Mouse (Mus musculus): ENCODE data around the gene Dnpep.

Gene Dnpep

GRCm38 (mm10) chr1:75339337-75339736, 21.5 kb upstream of the Dnpep start:
- Histone ChIP-seq H3K4me3 (replicated peaks; ENCODE audit: low read length) (no peak overlapping the region), H3K27me3 (ENCODE audit: insufficient read depth, low read length) (peaks cover 4% of the 10 kb centered on the region; the same call in 1 of the 2 replicates), H3K9me3 (ENCODE audit: low read length) (no peaks in the 10 kb centered on the region), H3K4me1 (replicated peaks; ENCODE audit: low read depth, low read length) (peaks cover 28% of the 10 kb centered on the region), H3K36me3 (ENCODE audit: insufficient read depth, low read length) (no peaks in the 10 kb centered on the region)
- TF ChIP-seq CTCF (conservative IDR thresholded peaks at IDR 0.05; ENCODE audit: low read length), result no peak
- no peak for TF ChIP-seq NANOG (IDR thresholded peaks at IDR 0.05; ENCODE audit: borderline replicate concordance, low read length)
- no peak for TF ChIP-seq POU5F1 (IDR thresholded peaks at IDR 0.05; ENCODE audit: borderline replicate concordance, low read length)

GRCm38 (mm10) chr1:75338091-75338694, 20.4 kb upstream of the Dnpep start:
- Histone ChIP-seq H3K4me3 (replicated peaks; ENCODE audit: low read length) (no peak overlapping the region), H3K27me3 (ENCODE audit: insufficient read depth, low read length) (peaks cover 4% of the 10 kb centered on the region; the same call in 1 of the 2 replicates), H3K4me1 (replicated peaks; ENCODE audit: low read depth, low read length) (peaks cover 17% of the 10 kb centered on the region), H3K9me3 (ENCODE audit: low read length) (no peaks in the 10 kb centered on the region), H3K36me3 (ENCODE audit: insufficient read depth, low read length) (no peaks in the 10 kb centered on the region)
- TF ChIP-seq NANOG (IDR thresholded peaks at IDR 0.05; ENCODE audit: borderline replicate concordance, low read length), result no peak
- TF ChIP-seq CTCF (conservative IDR thresholded peaks at IDR 0.05; ENCODE audit: low read length), result no peak
- TF ChIP-seq POU5F1 (IDR thresholded peaks at IDR 0.05; ENCODE audit: borderline replicate concordance, low read length), result no peak

- TF ChIP-seq NANOG (IDR thresholded peaks at IDR 0.05; ENCODE audit: borderline replicate concordance, low read length), result no peak
- TF ChIP-seq CTCF (conservative IDR thresholded peaks at IDR 0.05; ENCODE audit: low read length), result no peak
- no peaks in the 10 kb centered on the region for H3K9me3 ChIP-seq (ENCODE audit: low read length)
Measured at GRCm38 (mm10) chr1:75337097-75337496, 19.3 kb upstream of the Dnpep start.

GRCm38 (mm10) chr1:75336461-75336860, 18.7 kb upstream of the Dnpep start:
- no peaks in the 10 kb centered on the region for H3K36me3 ChIP-seq (ENCODE audit: insufficient read depth, low read length)
- TF ChIP-seq CTCF (conservative IDR thresholded peaks at IDR 0.05; ENCODE audit: low read length) (no peak), POU5F1 (IDR thresholded peaks at IDR 0.05; ENCODE audit: borderline replicate concordance, low read length) (no peak), NANOG (IDR thresholded peaks at IDR 0.05; ENCODE audit: borderline replicate concordance, low read length) (no peak)
- H3K27me3 ChIP-seq (ENCODE audit: insufficient read depth, low read length), result peaks cover 4% of the 10 kb centered on the region; the same call in 1 of the 2 replicates
- H3K4me3 ChIP-seq (replicated peaks; ENCODE audit: low read length), result no peak overlapping the region
- no peaks in the 10 kb centered on the region for H3K9me3 ChIP-seq (ENCODE audit: low read length)
- H3K4me1 ChIP-seq (replicated peaks; ENCODE audit: low read depth, low read length), result peaks cover 8% of the 10 kb centered on the region; the same call in 1 of the 2 replicates

More at GRCm38 (mm10) chr1:75337097-75337496, 19.3 kb upstream of the Dnpep start:
- H3K27me3 ChIP-seq (ENCODE audit: insufficient read depth, low read length), result peaks cover 4% of the 10 kb centered on the region; the same call in 1 of the 2 replicates
- no peak overlapping the region for H3K4me3 ChIP-seq (replicated peaks; ENCODE audit: low read length)
- H3K36me3 ChIP-seq (ENCODE audit: insufficient read depth, low read length), result no peaks in the 10 kb centered on the region
- H3K4me1 ChIP-seq (replicated peaks; ENCODE audit: low read depth, low read length), result peaks cover 8% of the 10 kb centered on the region; the same call in 1 of the 2 replicates

DNA sequence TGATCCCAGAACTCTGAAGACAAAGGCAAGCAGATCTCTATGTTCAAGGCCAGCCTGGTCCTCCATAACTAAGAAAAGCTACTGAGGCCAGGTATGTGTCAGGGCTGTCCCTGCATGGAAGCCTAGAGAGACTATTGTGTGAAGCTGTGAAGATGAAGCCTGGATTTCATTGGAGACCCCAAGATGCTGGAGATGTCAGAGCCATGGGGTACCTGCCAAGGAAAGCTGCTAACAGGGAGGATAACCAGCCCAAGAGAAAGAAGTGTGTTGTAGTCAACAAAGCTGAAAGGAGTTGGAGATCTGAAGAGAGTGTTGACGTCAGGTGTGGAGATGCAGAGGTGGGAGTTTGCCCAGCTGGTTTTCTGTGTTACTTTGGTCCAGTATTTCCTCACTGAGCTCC, 13.5 kb upstream of the Dnpep start:
- Histone ChIP-seq H3K4me1 (replicated peaks; ENCODE audit: low read depth, low read length) (peaks cover 11% of the 10 kb centered on the region), H3K27me3 (ENCODE audit: insufficient read depth, low read length) (no peaks in the 10 kb centered on the region), H3K9me3 (ENCODE audit: low read length) (peaks cover 6% of the 10 kb centered on the region; the same call in 1 of the 2 replicates), H3K36me3 (ENCODE audit: insufficient read depth, low read length) (no peaks in the 10 kb centered on the region), H3K4me3 (replicated peaks; ENCODE audit: low read length) (no peak overlapping the region)
- TF ChIP-seq POU5F1 (IDR thresholded peaks at IDR 0.05; ENCODE audit: borderline replicate concordance, low read length) (no peak), NANOG (IDR thresholded peaks at IDR 0.05; ENCODE audit: borderline replicate concordance, low read length) (no peak), CTCF (conservative IDR thresholded peaks at IDR 0.05; ENCODE audit: low read length) (no peak)

DNA sequence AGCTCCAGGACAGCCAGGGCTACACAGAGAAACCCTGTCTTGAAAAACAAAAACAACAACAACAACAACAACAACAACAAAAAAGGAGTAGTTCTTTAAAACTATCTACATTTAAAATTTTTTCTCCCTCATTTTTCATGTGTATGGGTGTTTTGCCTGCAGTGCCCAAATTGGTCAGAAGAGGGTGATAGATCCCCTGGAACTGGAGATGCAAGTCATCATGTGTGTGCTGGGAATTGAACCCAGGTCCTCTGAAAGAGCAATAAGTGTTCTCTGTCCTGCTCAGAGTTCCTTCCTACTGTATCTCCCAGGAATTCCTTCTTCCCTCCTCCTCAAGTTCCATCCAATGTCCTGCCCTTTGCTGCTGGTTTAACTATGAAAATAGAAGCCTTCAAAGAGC, 9.7 kb upstream of the Dnpep start:
- Histone ChIP-seq H3K27me3 (ENCODE audit: insufficient read depth, low read length) (0 out of 2 replicates have a peak, but pooled peaks cover 4% of the 10 kb centered on the region), H3K4me1 (replicated peaks; ENCODE audit: low read depth, low read length) (peaks cover 11% of the 10 kb centered on the region), H3K9me3 (ENCODE audit: low read length) (peaks cover 6% of the 10 kb centered on the region; the same call in 1 of the 2 replicates), H3K36me3 (ENCODE audit: insufficient read depth, low read length) (no peaks in the 10 kb centered on the region), H3K4me3 (replicated peaks; ENCODE audit: low read length) (no peak overlapping the region)
- TF ChIP-seq NANOG (IDR thresholded peaks at IDR 0.05; ENCODE audit: borderline replicate concordance, low read length), result no peak
- TF ChIP-seq CTCF (conservative IDR thresholded peaks at IDR 0.05; ENCODE audit: low read length), result peak; percentile 28

DNA sequence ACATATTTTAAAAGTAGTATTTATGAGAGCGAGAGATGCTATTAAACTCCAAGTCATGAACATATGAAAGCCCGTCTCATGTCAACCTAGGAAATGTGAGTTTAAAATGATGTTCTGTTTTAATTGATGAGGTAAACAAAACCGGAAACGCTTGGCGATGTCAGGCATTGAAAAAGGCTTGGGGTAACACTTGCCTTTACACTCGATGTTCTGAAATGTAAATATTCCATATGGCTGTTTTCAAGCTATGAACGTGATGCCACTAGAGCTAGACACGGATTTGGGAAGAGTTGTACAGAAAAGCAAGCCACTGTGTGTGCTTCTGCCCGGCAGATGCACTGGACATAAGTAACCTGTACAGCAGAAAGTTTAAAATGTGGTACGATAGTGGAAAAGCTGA, 1.4 kb upstream of the Dnpep start:
- Histone ChIP-seq H3K9me3 (ENCODE audit: low read length) (no peaks in the 10 kb centered on the region), H3K27me3 (ENCODE audit: insufficient read depth, low read length) (0 out of 2 replicates have a peak, but pooled peaks cover 3% of the 10 kb centered on the region), H3K4me3 (replicated peaks; ENCODE audit: low read length) (no peak overlapping the region), H3K4me1 (replicated peaks; ENCODE audit: low read depth, low read length) (peaks cover 29% of the 10 kb centered on the region), H3K36me3 (ENCODE audit: insufficient read depth, low read length) (peaks cover 15% of the 10 kb centered on the region)
- TF ChIP-seq CTCF (conservative IDR thresholded peaks at IDR 0.05; ENCODE audit: low read length) (no peak), NANOG (IDR thresholded peaks at IDR 0.05; ENCODE audit: borderline replicate concordance, low read length) (no peak), POU5F1 (IDR thresholded peaks at IDR 0.05; ENCODE audit: borderline replicate concordance, low read length) (no peak)

DNA sequence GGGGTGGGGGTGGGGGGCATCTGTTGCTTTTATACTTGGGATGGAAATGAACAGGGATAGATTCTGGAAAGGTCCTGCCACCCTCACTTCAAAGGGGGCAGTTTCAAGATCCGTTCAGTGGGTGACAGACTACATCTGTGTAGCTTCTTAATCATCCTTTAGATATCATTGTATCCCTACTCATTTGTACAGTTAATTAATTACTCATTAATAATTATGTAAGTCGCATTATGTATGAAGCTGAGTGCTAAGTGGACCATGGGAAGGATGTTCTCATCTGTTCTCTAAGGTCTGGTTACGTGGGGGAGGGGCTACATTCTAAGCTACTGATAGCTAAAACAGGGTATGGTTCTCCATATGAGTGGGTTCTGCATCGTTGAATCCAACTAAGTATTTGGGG, 946 bp upstream of the Dnpep start:
- no peak for TF ChIP-seq NANOG (IDR thresholded peaks at IDR 0.05; ENCODE audit: borderline replicate concordance, low read length)
- TF ChIP-seq POU5F1 (IDR thresholded peaks at IDR 0.05; ENCODE audit: borderline replicate concordance, low read length), result no peak
- no peak for TF ChIP-seq CTCF (conservative IDR thresholded peaks at IDR 0.05; ENCODE audit: low read length)
- Histone ChIP-seq H3K4me3 (replicated peaks; ENCODE audit: low read length) (no peak overlapping the region), H3K9me3 (ENCODE audit: low read length) (no peaks in the 10 kb centered on the region), H3K36me3 (ENCODE audit: insufficient read depth, low read length) (peaks cover 19% of the 10 kb centered on the region), H3K4me1 (replicated peaks; ENCODE audit: low read depth, low read length) (peaks cover 29% of the 10 kb centered on the region), H3K27me3 (ENCODE audit: insufficient read depth, low read length) (no peaks in the 10 kb centered on the region)

- H3K27me3 ChIP-seq (ENCODE audit: insufficient read depth, low read length), result no peaks in the 10 kb centered on the region
- no peaks in the 10 kb centered on the region for H3K9me3 ChIP-seq (ENCODE audit: low read length)
- TF ChIP-seq POU5F1 (IDR thresholded peaks at IDR 0.05; ENCODE audit: borderline replicate concordance, low read length) (no peak), NANOG (IDR thresholded peaks at IDR 0.05; ENCODE audit: borderline replicate concordance, low read length) (no peak), CTCF (conservative IDR thresholded peaks at IDR 0.05; ENCODE audit: low read length) (no peak)
Measured at GRCm38 (mm10) chr1:75318301-75318700, 511 bp upstream of the Dnpep start.

More at GRCm38 (mm10) chr1:75318301-75318700, 511 bp upstream of the Dnpep start:
- peak overlapping the region; percentile 64 for H3K4me3 ChIP-seq (replicated peaks; ENCODE audit: low read length)
- peaks cover 29% of the 10 kb centered on the region for H3K4me1 ChIP-seq (replicated peaks; ENCODE audit: low read depth, low read length)
- H3K36me3 ChIP-seq (ENCODE audit: insufficient read depth, low read length), result peaks cover 24% of the 10 kb centered on the region
